Mouse (Mus musculus): Measurements from ENCODE around the gene Golga2. TPM values are rescaled to one million over a fixed set of nuclear protein-coding genes. Genes with fewer than 3 reads are reported as not detected.

Gene Golga2
- total RNA-seq, 2 experiments from 2014 or later = 91.5 to 93.0 TPM

GRCm38 (mm10) chr2:32316887-32317656, 29.9 kb downstream of the Golga2 start:
- DNase-seq (ENCODE audit: low spot score in 2 of 2) = peak in 1 of 2 experiments; percentile 21

- peak; percentile 64 to 82 for DNase-seq (ENCODE audit: low spot score in 2 of 2)
These were observed 30.7 kb downstream of the Golga2 start for GRCm38 (mm10) chr2:32317791-32318417.

GRCm38 (mm10) chr2:32318709-32319585, 31.8 kb downstream of the Golga2 start:
- DNase-seq (ENCODE audit: low spot score in 2 of 2) = peak in 1 of 2 experiments; percentile 20

GRCm38 (mm10) chr2:32319586-32320580, 32.7 kb downstream of the Golga2 start:
- DNase-seq (ENCODE audit: low spot score in 2 of 2) = peak; percentile 80

- DNase-seq (ENCODE audit: low spot score in 2 of 2) = no peak
These were observed 33.5 kb downstream of the Golga2 start for GRCm38 (mm10) chr2:32320721-32321120.

GRCm38 (mm10) chr2:32321591-32322298, 34.6 kb downstream of the Golga2 start:
- no peak for DNase-seq (ENCODE audit: low spot score in 2 of 2)

- DNase-seq (ENCODE audit: low spot score in 2 of 2) = no peak
These were observed 35.9 kb downstream of the Golga2 start for GRCm38 (mm10) chr2:32322754-32323741.

GRCm38 (mm10) chr2:32324322-32324721, 37.1 kb downstream of the Golga2 start:
- DNase-seq (ENCODE audit: low spot score in 2 of 2) = no peak

- DNase-seq (ENCODE audit: low spot score in 2 of 2) = no peak
These were observed 38.2 kb downstream of the Golga2 start for GRCm38 (mm10) chr2:32325342-32325741.

GRCm38 (mm10) chr2:32327200-32327599, 40.0 kb downstream of the Golga2 start:
- no peak for DNase-seq (ENCODE audit: low spot score in 2 of 2)

GRCm38 (mm10) chr2:32328911-32329460, 41.8 kb downstream of the Golga2 start:
- DNase-seq (ENCODE audit: low spot score in 2 of 2) = no peak

GRCm38 (mm10) chr2:32329531-32329930, 42.3 kb downstream of the Golga2 start:
- no peak for DNase-seq (ENCODE audit: low spot score in 2 of 2)

GRCm38 (mm10) chr2:32332159-32332558, 45.0 kb downstream of the Golga2 start:
- DNase-seq (ENCODE audit: low spot score in 2 of 2) = no peak

GRCm38 (mm10) chr2:32335888-32336287, 48.7 kb downstream of the Golga2 start:
- DNase-seq (ENCODE audit: low spot score in 2 of 2) = no peak

- no peak for DNase-seq (ENCODE audit: low spot score in 2 of 2)
These were observed 52.9 kb downstream of the Golga2 start for GRCm38 (mm10) chr2:32339912-32340642.

GRCm38 (mm10) chr2:32340836-32341633, 53.9 kb downstream of the Golga2 start:
- no peak for DNase-seq (ENCODE audit: low spot score in 2 of 2)

- DNase-seq (ENCODE audit: low spot score in 2 of 2) = no peak
These were observed 54.4 kb downstream of the Golga2 start for GRCm38 (mm10) chr2:32341634-32341939.

Data from gastrocnemius, postnatal 4 days (tissue).